Mouse (Mus musculus): ENCODE measurements around the gene Cbfa2t2. TPM values are rescaled to one million over a fixed set of nuclear protein-coding genes. Genes with fewer than 3 reads are reported as not detected.

Gene Cbfa2t2
- polyA plus RNA-seq, 1 experiment from 2014 or later = 62.4 TPM

GRCm38 (mm10) chr2:154410355-154410754 lies 25.9 kb upstream of the Cbfa2t2 start:
- no peak for ATAC-seq (ENCODE audit: low FRiP score, low read depth)
- Histone ChIP-seq H3K9me3 (no peaks in the 10 kb centered on the region), H3K4me1 (peaks cover 17% of the 10 kb centered on the region), H3K27ac (no peak overlapping the region), H3K4me2 (replicated peaks) (no peak overlapping the region), H3K27me3 (replicated peaks) (peaks cover 13% of the 10 kb centered on the region), H3K9ac (no peak overlapping the region), H3K36me3 (no peaks in the 10 kb centered on the region), H3K4me3 (no peak overlapping the region)
- WGBS = 68% methylated on average over 2 of the region's 2 CpGs

GRCm38 (mm10) chr2:154412018-154412666 lies 24.1 kb upstream of the Cbfa2t2 start:
- Histone ChIP-seq H3K27me3 (replicated peaks) (peaks cover 8% of the 10 kb centered on the region), H3K27ac (no peak overlapping the region)
- no peak for ATAC-seq (ENCODE audit: low FRiP score, low read depth)

GRCm38 (mm10) chr2:154417107-154417506 lies 19.2 kb upstream of the Cbfa2t2 start:
- Histone ChIP-seq H3K4me1 (peaks cover 11% of the 10 kb centered on the region), H3K9me3 (no peaks in the 10 kb centered on the region), H3K4me3 (no peak overlapping the region), H3K36me3 (no peaks in the 10 kb centered on the region), H3K4me2 (replicated peaks) (no peak overlapping the region), H3K27ac (no peak overlapping the region), H3K27me3 (replicated peaks) (no peaks in the 10 kb centered on the region), H3K9ac (no peak overlapping the region)
- ATAC-seq (ENCODE audit: low FRiP score, low read depth) = 0 out of 2 replicates have a peak, but pooled peaks have one; percentile 30
- 8% methylated on average over 3 of the region's 3 CpGs for WGBS

More at GRCm38 (mm10) chr2:154412018-154412666, 24.1 kb upstream of the Cbfa2t2 start:
- Histone ChIP-seq H3K4me1 (peaks cover 11% of the 10 kb centered on the region; the same call in 1 of the 2 replicates), H3K9me3 (no peaks in the 10 kb centered on the region), H3K9ac (no peak overlapping the region), H3K4me3 (no peak overlapping the region), H3K36me3 (no peaks in the 10 kb centered on the region), H3K4me2 (replicated peaks) (no peak overlapping the region)
- WGBS = 66% methylated on average over 7 of the region's 7 CpGs

GRCm38 (mm10) chr2:154418001-154418400 lies 18.3 kb upstream of the Cbfa2t2 start:
- H3K4me3 ChIP-seq = no peak overlapping the region
- no peaks in the 10 kb centered on the region for H3K27me3 ChIP-seq (replicated peaks)
- no peak overlapping the region for H3K4me2 ChIP-seq (replicated peaks)
- WGBS = 87% methylated on average over 7 of the region's 7 CpGs
- H3K9ac ChIP-seq = no peak overlapping the region
- no peak overlapping the region for H3K27ac ChIP-seq
- H3K9me3 ChIP-seq = no peaks in the 10 kb centered on the region
- peaks cover 13% of the 10 kb centered on the region for H3K4me1 ChIP-seq
- ATAC-seq (ENCODE audit: low FRiP score, low read depth) = no peak
- no peaks in the 10 kb centered on the region for H3K36me3 ChIP-seq

- ATAC-seq (ENCODE audit: low FRiP score, low read depth) = no peak
- Histone ChIP-seq H3K4me2 (replicated peaks) (no peak overlapping the region), H3K27ac (no peak overlapping the region), H3K27me3 (replicated peaks) (no peaks in the 10 kb centered on the region), H3K4me3 (no peak overlapping the region), H3K9me3 (no peaks in the 10 kb centered on the region), H3K4me1 (peaks cover 13% of the 10 kb centered on the region), H3K36me3 (no peaks in the 10 kb centered on the region), H3K9ac (no peak overlapping the region)
- WGBS = 79% methylated on average over 9 of the region's 9 CpGs
Measured at GRCm38 (mm10) chr2:154419631-154420515, 16.4 kb upstream of the Cbfa2t2 start.

- Histone ChIP-seq H3K36me3 (no peaks in the 10 kb centered on the region), H3K9ac (0 out of 2 replicates have a peak overlapping the region, but pooled peaks have one; percentile 21), H3K4me3 (no peak overlapping the region), H3K27ac (peak overlapping the region; percentile 42; the same call in 1 of the 2 replicates), H3K4me2 (replicated peaks) (peak overlapping the region; percentile 25; the same call in 1 of the 2 replicates), H3K4me1 (peaks cover 17% of the 10 kb centered on the region), H3K27me3 (replicated peaks) (no peaks in the 10 kb centered on the region), H3K9me3 (no peaks in the 10 kb centered on the region)
- WGBS = 19% methylated on average over 7 of the region's 7 CpGs
- peak; percentile 72 for ATAC-seq (ENCODE audit: low FRiP score, low read depth)
Measured at GRCm38 (mm10) chr2:154420942-154421731, 15.1 kb upstream of the Cbfa2t2 start.

- Histone ChIP-seq H3K9ac (no peak overlapping the region), H3K27ac (no peak overlapping the region), H3K4me2 (replicated peaks) (no peak overlapping the region), H3K9me3 (no peaks in the 10 kb centered on the region), H3K27me3 (replicated peaks) (no peaks in the 10 kb centered on the region), H3K4me3 (no peak overlapping the region), H3K36me3 (no peaks in the 10 kb centered on the region), H3K4me1 (peaks cover 24% of the 10 kb centered on the region)
- 72% methylated on average over 5 of the region's 5 CpGs for WGBS
- no peak for ATAC-seq (ENCODE audit: low FRiP score, low read depth)
Measured at GRCm38 (mm10) chr2:154422181-154422580, 14.1 kb upstream of the Cbfa2t2 start.

- WGBS = 86% methylated on average over 2 of the region's 2 CpGs
- ATAC-seq (ENCODE audit: low FRiP score, low read depth) = no peak
- Histone ChIP-seq H3K4me3 (no peak overlapping the region), H3K36me3 (no peaks in the 10 kb centered on the region), H3K9me3 (no peaks in the 10 kb centered on the region), H3K4me2 (replicated peaks) (no peak overlapping the region), H3K4me1 (peaks cover 35% of the 10 kb centered on the region), H3K27me3 (replicated peaks) (no peaks in the 10 kb centered on the region), H3K9ac (no peak overlapping the region), H3K27ac (no peak overlapping the region)
Measured at GRCm38 (mm10) chr2:154423548-154423947, 12.7 kb upstream of the Cbfa2t2 start.

GRCm38 (mm10) chr2:154425522-154425921 lies 10.8 kb upstream of the Cbfa2t2 start:
- H3K9me3 ChIP-seq = no peaks in the 10 kb centered on the region
- H3K4me3 ChIP-seq = no peak overlapping the region
- no peak overlapping the region for H3K4me2 ChIP-seq (replicated peaks)
- H3K4me1 ChIP-seq = peaks cover 35% of the 10 kb centered on the region
- no peak for ATAC-seq (ENCODE audit: low FRiP score, low read depth)
- H3K27me3 ChIP-seq (replicated peaks) = no peaks in the 10 kb centered on the region
- no peak overlapping the region for H3K27ac ChIP-seq
- no peak overlapping the region for H3K9ac ChIP-seq
- no peaks in the 10 kb centered on the region for H3K36me3 ChIP-seq
- WGBS = 90% methylated on average over 3 of the region's 3 CpGs

- Histone ChIP-seq H3K9me3 (no peaks in the 10 kb centered on the region), H3K9ac (peak overlapping the region; percentile 59), H3K27me3 (replicated peaks) (no peaks in the 10 kb centered on the region), H3K36me3 (no peaks in the 10 kb centered on the region), H3K4me1 (peaks cover 29% of the 10 kb centered on the region), H3K27ac (peak overlapping the region; percentile 88), H3K4me2 (replicated peaks) (peak overlapping the region; percentile 59), H3K4me3 (peak overlapping the region; percentile 24)
- ATAC-seq (ENCODE audit: low FRiP score, low read depth) = peak; percentile 92
- 1% methylated on average over 25 of the region's 25 CpGs for WGBS
Measured at GRCm38 (mm10) chr2:154426188-154426904, 9.9 kb upstream of the Cbfa2t2 start.

Data from neural tube, embryonic 12.5 days (tissue).